Mouse (Mus musculus) cerebellum, adult 9-11 months (tissue): Measurements from ENCODE around the gene Ugt1a7c.

Experiments used
- DNase-seq: peaks from one replicate; pipeline ENCODE4 v3.0.0; 2022

Gene Ugt1a7c

DNA sequence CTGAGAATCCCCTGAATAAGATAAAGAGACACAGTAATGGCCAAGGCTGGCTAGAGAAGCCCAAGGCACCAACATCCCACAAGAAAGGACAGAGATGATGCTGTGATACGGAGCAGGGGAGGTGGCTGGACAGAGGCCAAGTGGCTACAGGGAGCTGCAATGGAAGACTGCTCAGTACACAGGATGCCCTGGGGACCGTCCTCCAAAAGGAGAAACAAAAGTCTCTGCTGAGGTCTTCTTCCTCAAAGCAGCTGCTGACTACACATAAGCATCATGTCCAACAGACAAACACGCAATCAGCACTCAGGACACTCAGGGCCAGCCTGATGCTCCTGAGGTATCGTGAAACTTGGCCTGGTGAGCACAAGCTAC is 170.0 kb downstream of the Ugt1a7c start:
- no peak for DNase-seq

DNA sequence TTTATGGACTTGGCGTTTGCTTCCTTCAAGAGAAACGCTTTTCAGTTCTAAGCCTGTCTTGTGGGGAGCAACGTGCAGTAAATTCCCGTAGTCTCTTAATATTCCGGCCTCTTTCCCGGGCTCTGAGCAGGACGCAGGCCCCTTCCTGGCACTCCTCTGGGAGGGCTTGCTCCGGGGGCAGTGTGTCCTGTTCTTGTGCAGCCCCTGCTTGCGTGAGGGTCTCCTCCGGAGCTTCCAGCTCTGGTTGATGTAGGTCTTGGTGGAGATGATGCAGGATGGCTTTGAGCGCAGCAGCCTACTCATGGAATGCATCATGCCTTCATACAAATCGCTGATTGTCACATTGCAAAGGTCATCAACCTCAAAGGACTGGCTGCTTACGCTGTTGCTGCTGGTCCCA is 171.3 kb downstream of the Ugt1a7c start:
- no peak for DNase-seq

DNA sequence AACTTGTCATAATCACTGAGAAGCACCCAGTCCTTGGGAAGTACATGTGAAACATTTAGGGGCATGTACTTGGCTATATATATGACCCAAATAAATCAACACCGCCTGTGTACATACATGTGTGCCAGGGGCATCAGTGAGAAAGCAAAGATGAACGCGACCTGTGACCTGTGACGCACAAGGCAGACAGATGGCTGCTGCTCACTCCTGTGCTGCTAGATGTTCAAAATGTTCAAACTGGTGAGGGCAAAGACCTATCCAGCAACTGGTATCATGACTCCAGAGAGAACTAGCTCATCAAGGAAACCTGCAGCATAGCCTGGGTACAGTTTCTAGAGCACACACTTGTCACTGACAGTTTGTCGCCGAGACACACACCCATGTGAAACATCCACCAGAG is 172.6 kb downstream of the Ugt1a7c start:
- DNase-seq = no peak

DNA sequence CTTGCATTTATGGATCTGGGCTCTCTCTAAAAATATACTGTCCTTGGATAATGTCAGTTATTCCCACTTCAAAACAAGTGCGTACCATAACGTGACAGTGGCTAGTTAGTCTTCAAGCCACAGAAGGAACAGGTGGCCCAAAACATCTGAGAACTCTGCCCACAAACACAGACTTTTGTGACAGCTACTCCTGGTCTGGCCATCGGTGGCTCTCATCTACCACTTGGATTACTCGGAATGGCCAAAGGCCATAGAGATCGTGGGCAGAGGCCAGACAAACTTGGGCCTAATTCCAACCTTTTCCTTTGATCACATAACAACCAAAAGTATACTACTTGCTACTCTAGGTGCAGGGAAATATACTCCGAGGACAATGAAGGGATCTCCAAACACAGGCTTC is 173.2 kb downstream of the Ugt1a7c start:
- no peak for DNase-seq
